Mouse (Mus musculus) bone marrow macrophage, adult 2 months (primary cell): ENCODE data around the gene Epha8. TPM values are rescaled to one million over a fixed set of nuclear protein-coding genes. Genes with fewer than 3 reads are reported as not detected.

Experiments used
- H3K27ac ChIP-seq: 2 replicates; pipeline ENCODE4 v1.5.1; 2012; ENCODE audit warnings: low read depth, low read length; ENCODE audit not compliant: insufficient read depth
- H3K4me1 ChIP-seq: 2 replicates; pipeline ENCODE4 v1.6.1; 2012; ENCODE audit warnings: low read length; ENCODE audit not compliant: control insufficient read depth, insufficient read depth
- H3K4me3 ChIP-seq: 2 replicates; pipeline ENCODE4 v1.5.1; 2012; ENCODE audit warnings: mild to moderate bottlenecking, low read length, moderate library complexity; ENCODE audit not compliant: insufficient read depth
- CTCF ChIP-seq: IDR thresholded peaks from 2 replicates; pipeline ENCODE4 v1.5.1; 2012; ENCODE audit warnings: low read depth, mild to moderate bottlenecking, low read length, moderate library complexity
- POLR2A ChIP-seq: IDR thresholded peaks from 2 replicates; pipeline ENCODE4 v1.6.1; 2012; ENCODE audit warnings: mild to moderate bottlenecking, low read depth, low read length, borderline replicate concordance
- polyA plus RNA-seq: library from polyadenylated mRNA; stranded (reverse); fragments of >200 nt; gene quantifications from 2 replicates; pipeline ENCODE4 v1.2.4, GENCODE M21; 2012; ENCODE audit not compliant: missing spikeins, insufficient read depth, insufficient read length

Epha8 gene
- polyA plus RNA-seq, 1 experiment: not detected

DNA sequence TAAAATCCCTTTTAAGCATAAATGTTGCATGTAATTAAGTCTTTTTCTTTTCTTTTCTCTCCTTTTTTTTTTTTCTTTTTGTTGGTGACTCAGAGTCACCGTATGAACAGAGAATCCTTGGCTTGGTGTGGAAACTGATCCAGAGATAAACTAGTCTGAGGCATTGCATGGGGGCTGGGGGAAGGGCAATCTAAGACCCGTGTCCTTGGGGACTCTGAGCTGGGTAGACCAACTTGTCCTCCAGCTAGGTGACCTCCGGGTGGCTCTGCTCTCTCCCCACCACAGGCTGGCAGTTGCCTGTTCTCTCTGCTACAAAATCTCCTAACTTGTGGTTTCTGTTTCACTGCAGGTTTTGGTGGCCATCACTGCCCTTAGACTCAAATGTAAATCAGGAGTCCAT, 3.5 kb upstream of the Epha8 start:
- Histone ChIP-seq H3K27ac (no peak overlapping the region), H3K4me3 (no peak overlapping the region), H3K4me1 (no peaks in the 10 kb centered on the region)
- no peak for TF ChIP-seq CTCF

DNA sequence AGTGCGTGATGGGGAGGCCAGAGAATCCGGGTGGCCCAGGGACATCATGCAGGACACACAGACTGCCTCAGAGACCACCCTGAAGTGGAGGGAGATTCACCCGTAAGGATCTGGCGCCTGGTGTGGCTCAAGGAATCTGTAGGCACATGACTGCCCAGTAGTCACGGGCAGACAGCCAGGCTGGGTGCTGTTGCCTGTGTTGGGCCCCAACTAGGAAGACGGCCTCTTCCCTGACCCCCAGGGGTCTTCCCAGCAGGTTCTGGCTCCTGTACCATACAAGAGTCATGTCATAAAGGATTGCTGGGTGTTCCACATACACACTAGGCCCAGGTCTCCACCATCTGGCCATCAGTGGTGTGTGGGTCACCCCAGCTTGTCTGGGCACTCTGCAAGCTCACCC, 2.1 kb downstream of the Epha8 start:
- TF ChIP-seq CTCF (no peak), POLR2A (no peak)
- Histone ChIP-seq H3K4me3 (no peak overlapping the region), H3K27ac (no peak overlapping the region), H3K4me1 (no peaks in the 10 kb centered on the region)

DNA sequence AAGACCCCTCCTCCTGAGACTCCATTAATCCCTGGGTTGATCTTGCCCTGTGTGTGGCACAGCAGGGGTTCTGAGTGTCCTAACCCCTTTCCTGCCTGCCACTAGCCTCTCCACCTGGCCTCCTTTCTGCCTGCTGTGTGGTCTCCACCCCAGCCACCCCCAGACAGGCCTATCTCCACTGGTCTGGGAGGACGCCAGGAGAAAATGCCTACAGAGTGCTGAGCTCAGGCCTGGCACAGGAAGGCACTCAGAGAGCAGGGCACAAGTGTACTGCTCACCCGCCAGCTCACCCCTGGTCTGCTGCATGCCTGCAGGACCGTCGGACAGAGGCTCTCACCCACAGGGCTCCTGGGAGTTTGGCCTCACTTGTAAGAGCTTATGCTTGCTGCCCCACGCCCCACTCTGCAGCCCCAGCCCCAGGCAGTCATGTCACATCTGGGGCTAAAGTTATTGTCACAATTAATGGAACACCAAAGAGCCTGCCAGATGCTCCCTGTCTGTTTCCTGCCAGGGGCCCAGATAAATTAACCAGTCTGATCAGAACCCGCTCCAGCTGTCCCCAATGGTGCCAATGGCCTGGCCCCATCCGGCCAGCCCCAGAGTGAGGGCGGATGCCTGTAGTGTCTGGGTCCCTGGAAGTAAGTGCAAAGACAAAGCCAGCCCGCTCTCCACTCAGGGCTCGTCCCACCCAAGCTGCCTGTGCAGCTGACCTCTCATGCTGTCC, 7.2 kb downstream of the Epha8 start:
- no peak overlapping the region for H3K27ac ChIP-seq
- no peaks in the 10 kb centered on the region for H3K4me1 ChIP-seq
- TF ChIP-seq POLR2A (no peak), CTCF (no peak)
- no peak overlapping the region for H3K4me3 ChIP-seq

DNA sequence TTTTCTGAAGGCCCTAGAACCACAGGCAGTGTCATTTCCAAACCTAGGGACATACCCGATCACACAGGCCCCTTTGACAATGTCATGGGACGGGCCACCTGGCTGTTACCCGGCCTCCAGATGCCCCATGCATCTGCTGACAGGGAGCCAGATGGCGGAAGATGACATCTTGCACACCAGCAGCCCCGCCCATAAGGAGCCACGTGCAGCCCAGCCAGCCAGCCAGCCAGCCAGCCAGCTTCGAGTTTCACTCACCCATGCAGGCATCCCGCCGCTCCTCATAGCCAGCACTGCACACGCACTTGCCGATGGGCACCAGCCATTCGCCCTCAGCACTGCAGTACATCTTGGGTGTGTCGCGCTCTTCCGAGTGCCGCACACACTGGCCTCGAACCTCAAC, 11.2 kb downstream of the Epha8 start:
- no peak overlapping the region for H3K27ac ChIP-seq
- H3K4me1 ChIP-seq: no peaks in the 10 kb centered on the region
- H3K4me3 ChIP-seq: no peak overlapping the region
- TF ChIP-seq POLR2A (no peak), CTCF (no peak)

DNA sequence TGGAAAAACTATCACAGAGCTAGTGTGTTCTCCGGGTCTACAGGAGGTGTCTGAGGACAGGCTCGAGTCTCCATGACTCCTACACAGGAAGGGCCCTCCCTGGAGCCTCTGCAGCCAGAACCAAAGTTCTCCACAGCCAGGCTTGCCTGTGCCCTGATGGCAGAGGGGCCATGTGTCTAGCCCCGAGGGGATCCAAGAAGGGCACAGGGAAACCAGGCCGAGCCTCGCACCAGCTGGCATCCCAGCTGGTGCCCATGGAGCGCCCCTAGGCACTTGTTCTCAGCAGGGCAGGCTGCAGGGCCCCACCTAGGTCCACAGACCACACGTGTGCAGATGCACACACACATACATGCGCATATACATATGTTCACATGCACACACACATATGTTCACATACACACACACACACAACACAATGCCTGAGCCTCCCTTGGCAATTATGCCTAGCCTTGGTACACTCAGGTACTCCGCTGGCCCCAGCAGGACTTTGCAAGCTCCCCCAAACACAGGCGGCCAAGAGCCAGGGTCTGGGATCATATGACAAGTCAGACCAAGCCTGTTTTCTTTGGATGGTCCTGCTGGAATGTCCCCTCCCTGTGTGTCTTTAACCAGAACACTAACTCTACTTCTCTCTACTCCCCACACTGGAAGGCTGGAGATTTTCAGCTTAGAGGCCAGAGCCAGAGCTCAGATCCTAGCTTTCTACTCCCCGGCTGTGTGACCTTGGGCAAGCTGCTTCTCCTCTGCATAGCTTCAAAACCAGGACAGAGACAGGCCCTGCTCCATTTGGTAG, 11.9 kb downstream of the Epha8 start:
- Histone ChIP-seq H3K27ac (no peak overlapping the region), H3K4me3 (no peak overlapping the region)
- TF ChIP-seq CTCF: no peak
- no peak for TF ChIP-seq POLR2A

DNA sequence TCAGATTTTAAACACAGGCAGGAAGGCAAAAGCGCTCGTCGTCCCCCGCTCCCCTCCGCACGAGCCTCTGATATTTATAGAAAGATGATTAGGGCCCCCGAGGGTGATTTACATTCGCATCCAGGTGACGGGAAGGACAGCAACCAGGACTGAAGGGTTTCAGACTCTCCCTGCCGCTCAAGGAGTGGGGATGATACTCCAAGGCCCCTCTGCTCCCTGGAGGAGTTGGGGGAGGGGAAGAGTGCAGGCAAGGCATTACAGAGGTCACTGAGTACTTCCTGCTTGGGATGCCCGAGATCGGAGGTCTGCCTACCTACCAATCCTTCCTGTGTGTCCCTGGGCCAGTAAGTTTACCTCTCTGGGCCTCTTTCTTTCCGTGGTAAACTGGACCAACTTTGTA, 13.4 kb downstream of the Epha8 start:
- Histone ChIP-seq H3K4me3 (no peak overlapping the region), H3K27ac (no peak overlapping the region), H3K4me1 (no peaks in the 10 kb centered on the region)
- TF ChIP-seq CTCF: no peak
- no peak for TF ChIP-seq POLR2A

More for the DNA sequence above, 11.9 kb downstream of the Epha8 start:
- no peaks in the 10 kb centered on the region for H3K4me1 ChIP-seq

DNA sequence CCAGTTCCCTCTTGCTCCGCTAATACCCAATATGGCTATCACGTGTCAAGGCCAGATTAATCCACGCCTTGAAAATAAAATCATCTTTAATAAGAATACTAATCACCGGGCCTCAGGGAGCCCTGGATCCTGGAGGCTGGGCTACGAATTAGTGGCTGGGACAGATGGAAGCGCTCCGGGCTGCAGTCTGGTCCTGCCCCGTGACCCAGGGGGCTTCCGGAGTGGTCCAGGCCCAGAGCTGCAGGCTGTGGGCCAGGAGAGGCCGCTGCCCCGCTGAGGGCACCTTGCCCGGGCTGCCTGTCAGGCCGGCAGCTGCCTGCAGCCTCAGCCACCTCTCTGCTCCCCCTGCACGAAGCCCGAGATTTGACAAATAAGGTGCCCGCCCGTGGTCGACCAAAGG, 13.9 kb downstream of the Epha8 start:
- H3K4me3 ChIP-seq: no peak overlapping the region
- no peak for TF ChIP-seq CTCF
- TF ChIP-seq POLR2A: no peak
- no peak overlapping the region for H3K27ac ChIP-seq
- no peaks in the 10 kb centered on the region for H3K4me1 ChIP-seq

DNA sequence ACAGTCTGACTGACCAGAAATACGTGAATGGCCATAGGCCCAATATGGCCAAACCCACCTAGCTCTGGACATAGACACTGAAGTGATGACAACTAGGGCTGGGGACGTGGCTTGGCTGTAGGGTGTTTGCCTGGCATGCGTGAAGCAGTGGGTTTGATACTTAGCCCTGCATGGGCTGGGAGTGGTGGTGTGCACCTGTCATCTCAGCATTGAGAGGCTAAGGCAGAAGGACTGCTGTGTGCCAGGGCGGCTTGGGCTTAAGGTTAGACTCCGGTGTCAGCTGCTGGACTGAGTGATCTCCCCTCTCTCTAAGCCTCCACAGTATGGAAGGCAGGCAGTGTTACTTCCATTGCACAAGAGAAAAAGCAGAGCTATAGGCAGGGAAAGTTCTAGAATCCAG, 18.7 kb downstream of the Epha8 start:
- H3K4me3 ChIP-seq: no peak overlapping the region
- TF ChIP-seq CTCF (no peak), POLR2A (no peak)
- H3K4me1 ChIP-seq: no peaks in the 10 kb centered on the region
- H3K27ac ChIP-seq: no peak overlapping the region

DNA sequence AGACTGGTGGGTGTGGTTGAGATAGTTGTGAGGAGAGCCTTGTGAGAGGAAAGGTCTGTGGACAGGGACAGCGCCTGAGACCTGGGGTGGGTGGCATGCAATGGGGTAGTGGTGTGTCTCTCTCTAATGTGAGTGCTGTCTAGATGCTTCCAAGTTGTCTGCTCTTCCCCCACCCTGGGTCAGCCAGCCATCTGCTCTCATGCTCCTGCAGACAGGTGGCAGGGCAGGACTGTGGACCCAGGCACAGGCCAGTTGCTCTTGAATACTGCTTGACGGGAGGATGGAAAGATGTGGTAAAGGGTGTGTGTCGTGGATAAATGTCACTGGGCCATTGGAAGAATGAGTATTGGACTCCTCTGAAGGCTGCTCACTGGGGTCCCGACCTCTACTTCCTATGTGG, 19.3 kb downstream of the Epha8 start:
- Histone ChIP-seq H3K27ac (no peak overlapping the region), H3K4me1 (no peaks in the 10 kb centered on the region), H3K4me3 (no peak overlapping the region)
- TF ChIP-seq POLR2A (no peak), CTCF (no peak)
